Mouse (Mus musculus) urinary bladder, postnatal 36 days (tissue): Measurements from ENCODE around the gene Arid1b.

Experiments
- DNase-seq, 2 experiments: peaks; one replicate each; pipeline ENCODE4 v3.0.0; 2022; ENCODE audit warnings: low spot score in 2 of 2, mixed read lengths in 1 of 2

The Arid1b gene

DNA sequence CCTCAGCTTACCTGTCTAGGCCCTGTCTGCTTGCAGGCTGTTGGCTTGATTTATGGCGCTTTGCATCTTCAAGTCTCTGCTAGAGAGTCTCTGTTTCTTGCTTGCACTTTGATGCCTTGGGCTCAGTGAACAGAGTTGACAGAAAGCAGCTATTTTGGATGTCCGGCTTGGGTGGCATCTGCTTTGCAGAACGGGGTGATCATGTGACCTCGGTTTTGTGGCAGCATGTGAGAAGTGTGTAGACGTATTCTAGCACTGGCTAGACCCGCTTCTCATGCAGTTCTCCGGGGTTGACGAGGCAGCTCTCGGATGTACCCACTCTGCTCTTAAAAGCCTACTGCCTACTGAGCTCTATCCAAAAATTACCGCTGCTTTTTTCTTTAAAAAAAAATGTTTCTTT lies 22.9 kb downstream of the Arid1b start:
- no peak for DNase-seq

DNA sequence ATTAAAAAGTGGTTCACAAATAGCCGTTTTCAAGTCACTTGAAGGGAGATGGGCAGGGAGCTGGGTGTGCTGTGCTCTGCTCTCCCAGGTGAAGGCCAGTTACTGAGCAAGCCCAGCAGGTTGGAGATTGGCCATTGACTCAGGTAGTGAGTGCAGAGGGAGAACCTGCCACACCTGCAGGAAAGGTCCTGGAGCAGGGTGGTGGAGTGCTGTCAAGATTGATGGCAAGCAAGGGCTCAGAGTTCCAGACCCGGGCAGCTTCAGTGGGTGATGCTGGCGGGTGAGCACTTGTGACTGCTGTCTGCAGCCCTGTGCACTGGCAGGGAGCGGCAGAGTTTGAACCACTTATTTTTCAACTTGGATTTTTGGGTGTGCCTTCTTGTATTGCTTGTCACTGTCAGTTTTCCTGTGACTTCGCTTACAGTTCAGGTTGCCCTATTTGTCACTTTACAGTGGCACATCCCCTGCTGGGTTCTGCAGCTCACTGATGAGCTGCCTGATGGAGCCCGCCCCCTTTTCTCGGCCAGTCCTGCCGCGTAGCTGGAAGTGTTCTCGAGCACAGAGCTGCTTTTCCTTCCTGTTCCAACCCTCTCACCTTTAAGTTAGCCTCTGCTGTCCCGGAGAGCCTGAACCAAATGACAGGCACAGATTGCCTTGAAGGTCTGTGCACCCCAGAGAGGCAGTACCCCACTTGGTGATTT lies 27.3 kb downstream of the Arid1b start:
- no peak for DNase-seq

DNA sequence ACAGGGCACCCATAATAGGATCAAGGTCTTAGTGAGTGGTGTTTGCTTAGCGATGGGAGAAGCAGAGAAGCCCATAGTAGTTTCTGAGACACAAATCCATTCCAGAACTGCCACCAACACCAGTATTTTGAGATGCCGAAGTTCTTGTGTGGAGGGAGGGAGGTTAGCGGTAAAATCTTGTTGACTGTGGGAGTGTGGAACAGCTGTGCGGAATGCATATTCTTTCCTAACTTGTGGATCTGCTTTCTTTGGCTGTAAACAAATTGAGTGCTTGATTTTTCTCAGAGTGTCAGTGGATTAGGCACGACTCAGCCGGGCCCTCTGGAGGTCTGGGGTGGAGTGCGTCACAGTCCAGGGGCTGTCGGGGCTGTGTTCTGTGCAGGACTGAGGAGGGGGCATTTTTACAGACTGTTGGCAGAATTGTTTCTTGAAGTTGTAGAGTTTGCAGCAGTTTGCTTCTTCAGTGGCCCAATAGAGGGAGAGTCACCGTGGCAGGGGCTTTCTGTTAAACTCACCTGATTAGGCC lies 27.9 kb downstream of the Arid1b start:
- no peak for DNase-seq

DNA sequence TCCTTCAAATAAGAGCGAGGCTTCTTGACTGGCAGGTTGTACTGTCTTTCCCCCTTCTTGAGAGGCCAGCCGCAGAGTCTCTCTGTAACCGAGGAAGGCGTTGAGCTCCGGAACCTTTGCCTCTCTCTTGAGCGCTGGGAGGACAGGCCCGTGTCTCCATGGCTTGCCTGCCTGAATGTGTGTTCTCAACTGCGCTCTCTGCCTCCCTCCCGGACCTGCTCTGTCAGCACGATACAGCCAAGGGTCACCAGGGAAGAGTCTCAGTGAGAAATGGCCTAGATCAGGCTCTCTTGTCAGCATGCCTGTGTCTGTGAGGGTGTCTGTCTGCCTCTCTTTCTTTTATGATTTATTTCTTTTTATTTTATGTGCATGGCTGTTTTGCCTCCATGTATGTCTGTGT lies 29.6 kb downstream of the Arid1b start:
- DNase-seq = no peak

DNA sequence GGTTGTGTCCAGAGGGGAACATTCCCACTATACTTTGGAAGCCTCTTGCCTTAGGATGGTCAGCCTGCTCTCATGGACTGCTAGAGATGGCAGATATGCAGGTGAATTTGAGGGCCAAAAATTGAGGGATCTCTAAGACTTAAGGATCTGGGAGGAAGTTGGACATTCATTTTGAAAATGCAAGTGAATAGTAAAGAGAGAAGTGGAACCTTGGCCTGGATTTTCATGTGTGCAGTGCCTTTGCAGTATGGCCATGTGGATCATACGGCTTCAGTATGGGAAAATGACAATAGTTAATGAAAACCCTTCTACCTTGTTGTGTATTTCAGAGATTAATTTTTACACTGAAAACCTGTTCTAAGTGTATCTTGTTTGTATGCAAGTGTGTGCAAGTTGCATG lies 31.3 kb downstream of the Arid1b start:
- DNase-seq = no peak

DNA sequence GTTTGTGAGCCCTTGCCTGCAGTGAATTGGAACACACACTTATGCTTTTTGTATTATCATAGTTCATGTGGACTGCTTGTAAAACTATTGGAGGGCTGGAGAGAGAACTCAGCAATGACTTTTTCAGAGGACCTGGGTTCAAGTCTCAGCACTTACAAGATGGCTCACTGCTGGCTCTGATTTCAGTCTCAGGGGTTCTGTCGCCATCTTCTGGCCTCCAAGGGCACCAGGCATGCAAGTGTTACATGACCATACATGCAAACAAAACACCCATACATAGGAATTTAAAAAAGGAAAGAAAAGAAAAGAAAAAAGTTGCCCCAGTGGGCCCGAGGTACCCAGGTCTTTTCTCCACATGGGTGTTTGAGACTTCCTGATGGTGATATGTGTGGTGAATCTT lies 32.4 kb downstream of the Arid1b start:
- DNase-seq = no peak

DNA sequence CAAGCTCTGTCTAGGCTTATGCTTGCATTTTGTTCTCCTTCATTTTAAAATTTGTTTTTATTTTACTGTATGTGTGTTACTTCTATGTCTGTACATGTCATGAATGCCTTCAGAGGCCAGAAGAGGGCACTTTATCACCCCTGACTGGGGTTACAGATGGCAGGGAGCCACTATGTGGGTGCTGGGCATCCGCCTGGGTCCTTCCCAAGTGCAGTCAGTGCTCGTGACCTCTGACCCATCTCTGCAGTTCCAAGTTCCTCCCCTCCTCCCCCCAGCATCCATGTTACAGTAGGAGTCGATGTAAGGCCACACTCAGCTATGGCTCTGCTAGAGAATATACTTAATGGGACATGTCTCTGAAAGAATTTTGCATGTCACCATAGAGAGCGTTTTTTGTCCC lies 35.0 kb downstream of the Arid1b start:
- no peak for DNase-seq

DNA sequence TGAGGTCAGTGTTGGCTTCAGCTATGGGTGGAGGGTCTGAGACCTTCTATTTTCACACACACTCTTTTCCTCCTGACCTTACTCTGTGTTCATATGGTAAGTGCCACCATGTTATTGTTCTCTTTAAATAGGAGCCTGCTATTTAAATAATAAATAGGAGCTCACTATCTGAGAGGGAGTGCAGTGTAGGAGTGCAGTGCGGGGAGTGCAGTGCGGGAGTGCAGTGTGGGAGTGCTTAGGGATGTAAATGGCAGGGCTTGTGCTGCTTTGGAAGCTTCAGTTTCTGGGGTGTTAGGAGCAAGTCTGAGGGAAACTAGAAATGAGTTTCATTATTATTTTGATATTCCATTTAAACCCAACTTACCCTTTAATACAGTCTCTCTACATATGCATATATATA lies 36.2 kb downstream of the Arid1b start:
- no peak for DNase-seq

DNA sequence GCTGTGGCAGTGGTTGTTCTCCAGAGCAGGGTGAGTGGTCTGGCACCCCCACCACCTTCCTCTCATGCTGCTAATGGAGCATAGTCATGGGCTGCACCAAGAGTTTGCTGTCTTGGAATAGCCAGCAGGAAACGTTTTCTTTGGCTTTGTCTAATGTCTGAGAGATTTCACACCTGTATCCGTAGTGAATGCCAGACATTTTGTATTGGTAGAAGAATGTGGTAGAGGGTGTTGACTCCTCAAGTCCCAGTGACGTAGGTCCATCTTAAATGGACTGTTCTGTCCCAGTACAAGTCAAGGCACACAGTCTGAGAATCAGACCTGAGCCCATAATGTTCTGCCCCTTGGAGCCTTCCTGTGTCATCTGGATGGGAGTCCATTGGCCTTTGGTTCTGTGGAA lies 39.2 kb downstream of the Arid1b start:
- no peak for DNase-seq

DNA sequence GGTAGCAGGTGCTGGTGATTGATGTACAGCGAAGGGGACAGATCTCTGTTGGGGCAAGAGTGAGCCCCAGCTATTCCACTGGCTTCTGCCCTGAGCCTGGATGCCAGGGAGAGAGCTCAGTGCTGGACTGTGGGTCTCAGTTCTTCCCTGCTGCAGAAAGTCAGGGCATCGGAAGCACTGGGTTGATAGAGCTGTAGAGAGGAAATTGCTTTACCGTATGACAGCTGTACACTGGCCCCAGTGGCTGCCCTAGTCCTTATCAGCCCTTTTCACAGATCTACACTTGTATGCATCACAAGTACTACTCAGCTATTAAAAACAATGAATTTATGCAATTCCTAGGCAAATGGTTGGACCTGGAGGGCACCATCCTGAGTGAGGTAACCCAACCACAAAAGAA lies 40.1 kb downstream of the Arid1b start:
- no peak for DNase-seq

DNA sequence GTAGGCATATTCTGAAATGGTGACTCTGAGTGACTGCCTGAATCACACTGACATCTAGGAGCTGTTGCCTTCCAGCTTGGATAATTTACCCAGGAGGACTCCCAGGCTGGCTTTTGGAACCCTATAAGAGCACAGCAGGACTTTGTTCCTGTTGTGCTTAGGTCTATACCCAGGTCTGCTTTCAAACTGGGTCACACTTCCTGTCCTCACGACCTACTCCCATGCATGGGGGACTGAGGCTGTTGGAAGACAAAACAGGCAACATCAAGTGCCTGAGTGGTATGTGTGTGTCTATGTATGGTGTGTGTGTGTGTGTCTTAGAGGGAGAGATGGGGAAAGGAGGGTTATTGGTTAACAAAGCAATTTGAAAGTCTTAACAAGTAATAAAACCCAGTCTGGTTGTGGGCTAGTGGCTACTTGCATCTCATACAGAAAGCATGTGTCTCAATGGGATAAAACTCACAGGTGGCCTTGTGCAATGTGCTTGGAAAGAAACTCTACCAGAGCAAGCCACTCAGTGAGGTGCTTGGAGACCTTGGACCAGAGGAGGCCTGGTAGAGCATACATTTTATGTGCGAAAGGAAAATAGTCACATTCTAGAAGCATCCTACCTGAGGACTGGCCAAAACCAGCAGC lies 42.2 kb downstream of the Arid1b start:
- no peak for DNase-seq

DNA sequence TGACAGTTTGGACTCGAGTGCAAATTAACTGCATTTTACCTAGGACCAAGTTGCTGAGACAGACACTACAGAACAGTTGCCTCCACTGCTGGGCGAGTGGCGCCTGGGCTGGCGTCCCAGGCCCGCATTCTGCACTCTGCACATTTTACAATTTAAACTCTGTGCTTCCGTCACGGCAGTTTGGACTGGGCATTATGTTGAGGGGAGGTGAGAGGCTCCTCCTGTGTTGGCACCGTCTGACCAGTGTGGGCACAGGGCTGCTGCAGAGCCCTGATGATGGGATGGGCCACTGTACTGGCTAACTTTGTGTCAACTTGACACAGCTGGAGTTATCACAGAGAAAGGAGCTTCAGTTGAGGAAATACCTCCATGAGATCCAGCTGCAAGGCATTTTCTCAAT lies 43.1 kb downstream of the Arid1b start:
- no peak for DNase-seq

DNA sequence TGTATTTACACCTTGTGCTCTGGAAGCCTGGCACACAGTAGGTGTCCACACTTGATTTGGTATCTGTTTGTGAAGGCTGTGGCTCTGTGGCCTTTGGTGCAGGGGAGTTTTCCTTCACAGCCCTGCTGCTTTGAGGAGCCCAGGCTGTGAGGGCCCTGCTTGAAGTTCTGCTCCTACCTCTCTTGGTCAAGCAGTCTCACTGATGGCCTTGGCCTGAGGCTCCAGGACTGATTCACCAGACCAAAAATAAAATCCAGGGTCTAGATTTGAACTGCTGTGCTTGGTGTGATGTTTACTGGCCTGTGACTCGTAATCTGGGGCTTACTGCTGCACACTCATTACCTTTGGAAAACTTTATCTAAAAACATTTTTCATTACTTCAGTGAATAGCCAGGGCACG lies 45.7 kb downstream of the Arid1b start:
- no peak for DNase-seq

DNA sequence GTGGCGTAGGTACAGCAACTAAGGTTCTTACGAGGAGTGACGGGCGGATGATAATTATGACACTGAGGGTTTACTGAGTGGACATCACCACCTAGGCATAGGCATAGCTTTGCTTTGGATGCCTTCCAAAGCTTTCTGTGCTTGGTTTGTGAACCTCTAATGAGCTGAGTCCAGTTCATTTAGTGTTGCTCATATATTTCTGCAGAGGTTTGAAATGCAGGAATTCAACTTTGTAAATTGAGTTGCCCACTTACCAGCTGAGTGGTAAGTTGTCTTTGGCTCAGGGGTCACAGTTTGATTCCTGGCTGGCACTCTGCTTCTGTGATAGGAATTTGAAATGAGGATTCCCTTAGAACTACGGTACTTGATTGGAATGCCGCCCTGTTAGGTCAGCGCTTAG lies 49.7 kb downstream of the Arid1b start:
- DNase-seq = no peak

DNA sequence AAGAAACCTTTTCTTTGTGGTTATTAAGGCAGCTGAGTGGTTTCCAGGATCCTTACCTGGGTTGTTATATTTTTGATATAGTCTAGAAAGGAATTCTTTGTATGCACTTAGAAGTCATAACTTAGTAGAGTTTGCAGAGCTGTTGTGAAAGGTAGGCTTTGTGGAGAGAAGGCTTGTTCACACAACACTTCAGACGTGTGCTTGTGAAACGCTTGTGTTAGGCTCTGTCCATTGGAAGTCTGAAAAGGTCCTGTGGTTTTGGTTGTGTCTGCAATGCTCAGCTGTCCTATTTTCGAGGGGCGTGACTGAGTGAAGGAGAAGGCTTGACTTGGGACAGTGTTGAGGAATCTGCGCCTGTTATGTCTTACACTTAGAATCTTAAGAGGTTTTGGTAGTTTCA lies 51.5 kb downstream of the Arid1b start:
- no peak for DNase-seq

DNA sequence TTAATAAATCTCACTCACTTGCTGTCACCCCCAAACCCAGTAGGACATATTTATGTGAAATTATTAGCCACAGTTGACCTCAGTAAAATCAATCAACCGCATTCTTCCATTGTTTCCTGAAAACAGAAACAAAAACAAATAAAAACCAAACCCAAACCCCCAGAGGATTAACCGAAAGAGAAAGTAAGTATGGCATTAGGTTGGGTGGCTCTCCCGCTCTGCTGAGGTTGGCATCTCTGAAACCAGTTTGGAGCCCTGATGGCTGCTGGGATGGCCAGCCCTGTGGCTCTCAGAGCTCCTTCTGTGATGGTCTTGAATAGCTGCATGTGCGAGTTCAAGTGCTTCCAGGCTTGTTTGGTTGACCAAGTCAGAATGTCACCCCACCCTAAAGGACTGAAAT lies 53.2 kb downstream of the Arid1b start:
- no peak for DNase-seq

DNA sequence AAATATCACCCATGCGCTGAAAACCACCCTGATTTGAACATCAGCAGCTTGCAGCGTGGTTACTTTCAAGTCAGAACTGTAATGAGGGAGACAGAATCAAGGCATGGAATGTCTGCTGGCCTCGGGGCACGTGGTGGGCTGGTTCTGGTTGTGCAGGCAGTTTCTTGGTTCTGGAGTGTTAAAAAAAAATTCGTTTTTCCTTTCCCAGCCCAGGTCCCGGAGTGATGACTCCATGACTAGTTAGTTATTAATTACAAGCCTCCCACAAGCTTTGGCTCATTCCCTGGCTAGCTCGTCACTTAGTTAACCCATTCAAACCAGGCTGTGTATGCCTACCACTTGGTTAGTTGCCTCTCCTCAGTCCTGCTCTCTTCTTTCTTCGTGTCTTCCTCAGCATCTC lies 56.1 kb downstream of the Arid1b start:
- no peak for DNase-seq

DNA sequence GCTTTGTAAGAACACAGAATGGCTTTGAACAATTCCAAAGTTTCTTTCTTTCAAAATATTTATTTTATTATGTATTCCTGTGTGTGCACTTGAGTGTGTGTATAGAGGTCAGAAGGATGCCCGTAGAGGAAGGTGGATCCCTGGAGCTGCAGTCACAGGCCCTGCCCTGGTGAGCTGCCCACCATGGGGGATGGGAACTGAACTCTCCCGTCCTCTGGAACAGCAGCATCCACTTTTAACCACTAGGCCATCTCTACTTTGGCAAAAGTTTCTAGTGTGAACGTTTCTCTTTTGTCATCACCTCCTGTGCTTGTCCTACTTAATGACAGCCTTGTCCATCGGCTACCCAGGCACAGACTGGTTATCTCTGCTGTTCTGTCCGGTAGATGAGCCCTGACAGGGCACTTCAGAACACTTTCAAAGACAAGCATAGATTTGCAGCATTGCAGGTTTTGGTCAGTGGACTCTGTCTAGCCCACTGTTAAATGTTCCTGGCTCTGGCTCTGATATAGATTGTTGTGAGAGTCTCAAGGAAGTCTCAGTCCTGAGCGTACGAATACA lies 56.9 kb downstream of the Arid1b start:
- no peak for DNase-seq

DNA sequence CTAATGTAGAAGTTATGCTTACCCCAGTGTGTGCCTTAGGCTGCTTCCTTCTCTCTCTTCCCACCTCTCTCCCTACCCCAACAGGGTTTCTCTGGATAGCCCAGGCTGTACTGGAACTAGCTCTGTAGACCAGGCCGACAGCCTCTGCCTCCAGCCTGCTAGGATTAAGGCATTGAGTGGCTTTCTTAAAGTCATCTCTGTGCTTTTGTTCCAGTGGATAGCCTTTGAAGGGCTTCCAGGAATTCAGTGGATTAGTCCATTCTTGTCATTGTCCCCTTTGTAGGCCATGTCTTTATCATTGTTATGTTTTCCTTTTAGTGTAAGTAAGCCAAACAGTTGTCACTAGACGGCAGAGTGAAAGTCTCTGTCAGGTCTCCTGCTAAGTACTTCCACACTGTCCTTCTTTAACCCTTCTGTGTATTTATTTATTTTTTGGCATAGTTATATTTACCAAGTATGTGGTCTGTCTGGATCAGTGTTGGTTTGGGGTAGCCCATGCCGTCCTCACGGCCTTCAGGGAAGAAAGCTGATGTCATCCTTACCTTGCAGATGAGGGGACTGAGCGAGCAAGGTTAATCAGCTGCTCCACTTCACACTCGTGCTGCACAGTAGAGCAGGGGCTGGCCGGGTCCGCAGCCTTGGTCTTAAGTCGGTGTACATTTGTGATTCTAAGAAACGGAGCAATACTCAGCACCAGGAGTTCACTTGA lies 58.1 kb downstream of the Arid1b start:
- no peak for DNase-seq

DNA sequence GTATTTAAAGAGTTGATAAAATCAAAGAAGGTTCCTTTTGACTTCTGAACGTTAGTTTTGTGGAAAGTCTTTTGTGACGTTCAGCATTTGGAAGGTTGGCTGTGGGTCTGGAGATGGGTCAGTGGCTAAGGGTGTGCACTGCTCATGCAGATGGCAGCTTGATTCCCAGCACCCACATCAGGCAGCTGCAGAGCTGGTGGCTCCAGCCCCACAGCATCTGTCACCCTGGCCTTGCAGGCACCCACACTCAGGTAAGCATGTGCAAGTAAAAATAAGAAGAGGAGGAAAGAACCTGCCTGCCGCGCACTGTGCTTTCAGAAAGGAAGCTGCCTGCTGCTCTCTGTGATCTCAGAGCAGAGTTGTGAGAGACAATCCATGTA lies 58.7 kb downstream of the Arid1b start:
- DNase-seq = no peak

DNA sequence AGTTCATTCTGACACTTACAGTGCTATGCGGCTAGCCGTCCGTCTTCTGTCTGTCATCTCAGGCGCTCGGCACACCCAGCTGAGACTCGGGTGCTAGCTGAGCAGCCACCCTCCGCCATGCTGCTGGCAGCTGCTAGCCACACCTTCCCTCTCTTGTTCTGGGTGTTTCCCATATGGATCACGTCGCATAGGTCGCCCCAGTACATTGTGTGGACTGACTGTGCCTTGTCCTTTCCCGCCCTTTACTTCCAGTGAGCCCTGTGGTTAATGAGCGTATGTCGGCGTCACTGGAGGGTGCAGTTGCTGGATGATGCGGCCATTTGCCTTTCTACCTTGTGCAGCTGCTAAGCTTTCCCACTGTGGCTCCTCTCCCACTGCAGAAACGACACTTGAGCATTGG lies 59.1 kb downstream of the Arid1b start:
- DNase-seq = no peak

DNA sequence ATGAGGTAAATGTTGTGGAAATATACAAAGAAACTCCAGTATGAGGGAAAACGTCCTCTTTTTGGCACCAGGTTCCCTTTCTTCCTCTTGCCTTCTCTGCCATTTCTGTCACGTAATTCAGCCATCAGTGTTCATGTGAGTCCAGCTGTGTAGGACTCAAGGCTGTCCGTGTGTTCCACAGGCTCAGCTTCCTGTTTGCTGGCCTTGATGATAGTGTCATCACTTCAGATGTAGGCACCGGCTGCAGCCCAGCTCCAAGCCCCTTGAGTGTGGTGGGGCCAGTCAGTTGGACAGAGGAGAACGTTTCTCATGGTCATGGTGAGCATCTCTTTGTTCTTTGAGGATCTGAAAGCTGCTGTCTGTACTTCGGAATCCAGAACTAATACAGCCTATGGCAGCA lies 61.3 kb downstream of the Arid1b start:
- DNase-seq = no peak

DNA sequence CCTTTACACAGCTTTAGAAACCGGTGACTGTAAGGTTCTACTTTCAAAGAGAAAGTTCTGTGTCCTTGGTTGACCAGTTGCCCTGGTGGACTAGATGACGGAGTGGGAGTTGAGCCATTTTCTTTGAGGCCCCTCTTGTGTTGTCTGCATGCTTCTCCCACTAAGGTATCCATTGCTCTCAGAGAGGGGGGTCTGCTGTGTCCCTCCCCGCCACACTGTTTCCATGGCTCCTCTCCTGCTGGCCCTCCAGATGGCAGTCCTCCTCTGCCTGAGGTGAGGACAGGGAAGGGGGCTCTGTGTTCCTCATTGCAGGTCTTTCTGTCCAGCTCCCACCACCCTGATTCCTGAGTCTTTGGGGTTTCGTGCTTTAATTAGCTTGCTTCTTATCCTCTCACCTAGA lies 62.5 kb downstream of the Arid1b start:
- no peak for DNase-seq
